Mouse (Mus musculus) midbrain, embryonic 16.5 days (tissue): ENCODE measurements around the gene Fbn1. TPM values are rescaled to one million over a fixed set of nuclear protein-coding genes. Genes with fewer than 3 reads are reported as not detected.

ENCODE experiments used
- ATAC-seq: fragments of 200-750 bp; cut with Nextera tagmentation; 2 replicates; pipeline ENCODE4 v1.8.0; 2017; ENCODE audit warnings: moderate TSS enrichment
- H3K27ac ChIP-seq: fragments of 300-500 bp; sonication (generic); 2 replicates; pipeline ENCODE4 v1.5.1; 2014; ENCODE audit warnings: mild to moderate bottlenecking, low read length, mixed read lengths
- H3K27me3 ChIP-seq: fragments of 300-500 bp; sonication (generic); 2 replicates; pipeline ENCODE4 v1.6.1; 2014; ENCODE audit warnings: low read depth, low read length, mixed read lengths; ENCODE audit not compliant: control insufficient read depth, insufficient read depth
- H3K36me3 ChIP-seq: fragments of 300-500 bp; sonication (generic); 2 replicates; pipeline ENCODE4 v1.6.1; 2014; ENCODE audit warnings: mild to moderate bottlenecking, low read length, moderate library complexity, mixed read lengths; ENCODE audit not compliant: control insufficient read depth, insufficient read depth
- H3K4me1 ChIP-seq: fragments of 300-500 bp; sonication (generic); 2 replicates; pipeline ENCODE4 v1.6.1; 2014; ENCODE audit warnings: mild to moderate bottlenecking, low read length, mixed read lengths; ENCODE audit not compliant: control insufficient read depth, insufficient read depth
- H3K4me2 ChIP-seq: fragments of 300-500 bp; sonication (generic); 2 replicates; pipeline ENCODE4 v1.6.1; 2014; ENCODE audit warnings: mild to moderate bottlenecking, low read length, mixed read lengths
- H3K4me3 ChIP-seq: fragments of 300-500 bp; sonication (generic); 2 replicates; pipeline ENCODE4 v1.5.1; 2014; ENCODE audit warnings: low read depth, mild to moderate bottlenecking, low read length, moderate library complexity, mixed read lengths
- H3K9ac ChIP-seq: fragments of 300-500 bp; sonication (generic); 2 replicates; pipeline ENCODE4 v1.6.1; 2014; ENCODE audit warnings: low read depth, low read length, mixed read lengths
- H3K9me3 ChIP-seq: fragments of 300-500 bp; sonication (generic); replicated peaks from 2 replicates; pipeline ENCODE4 v1.6.1; 2014; ENCODE audit warnings: mild to moderate bottlenecking, low read length, mixed read lengths; ENCODE audit not compliant: control insufficient read depth, poor library complexity, severe bottlenecking
- WGBS: fragments of 180-500 bp; shearing (Covaris S2); extraction: QIAGEN DNeasy Blood & Tissue Kit; methylation state at CpG from one replicate; pipeline ENCODE4 v1.1.7; 2014; 5-methylcytosine and 5-hydroxymethylcytosine counted together
- polyA plus RNA-seq: library from polyadenylated mRNA; unstranded; fragments of >200 nt; fragmentation: Nextera tagmentation; extraction: Ambion mirVana; gene quantifications from 2 replicates; pipeline ENCODE4 v1.2.1, GENCODE M21; 2015

Gene Fbn1
- polyA plus RNA-seq, 1 experiment from 2014 or later: 1.8 TPM

DNA sequence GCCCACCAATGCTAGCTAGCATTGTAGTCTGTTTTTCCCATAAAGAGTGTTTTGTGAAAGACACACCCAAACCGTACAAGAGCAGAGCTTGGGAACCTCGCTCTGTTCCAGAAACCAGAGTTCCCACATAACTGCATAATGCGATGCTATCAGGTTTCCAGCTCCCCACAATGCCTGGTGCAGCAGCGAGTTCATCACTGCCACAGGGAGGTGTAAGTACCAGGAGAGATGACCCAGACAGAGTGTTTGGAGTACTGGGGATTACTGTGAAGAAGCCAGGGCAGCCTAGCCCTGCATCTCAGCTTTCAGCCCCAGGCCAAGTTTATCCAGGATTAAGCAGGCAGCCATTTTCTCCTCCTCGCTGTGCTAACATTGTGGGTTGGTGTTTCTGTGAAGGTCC lies 232.2 kb downstream of the Fbn1 start:
- H3K4me1 ChIP-seq: no peaks in the 10 kb centered on the region
- H3K9ac ChIP-seq: no peak overlapping the region
- no peak for ATAC-seq
- H3K4me3 ChIP-seq: no peak overlapping the region
- WGBS: 68% methylated on average over 5 of the region's 5 CpGs
- no peak overlapping the region for H3K27ac ChIP-seq
- H3K36me3 ChIP-seq: no peaks in the 10 kb centered on the region
- H3K9me3 ChIP-seq: no peaks in the 10 kb centered on the region; the same call in 1 of the 2 replicates
- H3K27me3 ChIP-seq: no peaks in the 10 kb centered on the region
- no peak overlapping the region for H3K4me2 ChIP-seq

DNA sequence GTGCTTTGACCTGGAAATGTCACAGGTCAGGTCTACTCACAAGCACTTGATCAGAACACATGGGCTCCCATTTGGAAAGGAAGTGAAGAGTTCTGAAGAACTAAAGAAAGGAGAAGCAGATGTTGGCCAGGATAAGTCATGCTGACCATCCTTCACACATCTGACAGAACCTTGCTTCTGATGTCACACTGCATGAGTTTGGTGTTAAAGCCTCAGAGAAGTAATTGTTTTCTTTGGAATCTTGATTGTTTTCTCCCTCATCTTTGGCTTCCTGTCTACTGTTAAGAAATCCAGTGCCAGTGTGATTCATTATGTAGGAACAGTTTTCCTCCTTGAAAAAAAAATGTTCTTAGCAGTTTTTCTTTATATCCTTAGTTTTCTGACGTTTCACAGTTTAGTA lies 238.9 kb downstream of the Fbn1 start:
- H3K9ac ChIP-seq: no peak overlapping the region
- no peak overlapping the region for H3K4me3 ChIP-seq
- H3K4me1 ChIP-seq: no peaks in the 10 kb centered on the region
- H3K36me3 ChIP-seq: no peaks in the 10 kb centered on the region
- no peak for ATAC-seq
- H3K27me3 ChIP-seq: no peaks in the 10 kb centered on the region
- no peak overlapping the region for H3K4me2 ChIP-seq
- WGBS: 76% methylated on average over 1 of the region's 1 CpGs
- no peak overlapping the region for H3K27ac ChIP-seq
- H3K9me3 ChIP-seq: no peaks in the 10 kb centered on the region; the same call in 1 of the 2 replicates

DNA sequence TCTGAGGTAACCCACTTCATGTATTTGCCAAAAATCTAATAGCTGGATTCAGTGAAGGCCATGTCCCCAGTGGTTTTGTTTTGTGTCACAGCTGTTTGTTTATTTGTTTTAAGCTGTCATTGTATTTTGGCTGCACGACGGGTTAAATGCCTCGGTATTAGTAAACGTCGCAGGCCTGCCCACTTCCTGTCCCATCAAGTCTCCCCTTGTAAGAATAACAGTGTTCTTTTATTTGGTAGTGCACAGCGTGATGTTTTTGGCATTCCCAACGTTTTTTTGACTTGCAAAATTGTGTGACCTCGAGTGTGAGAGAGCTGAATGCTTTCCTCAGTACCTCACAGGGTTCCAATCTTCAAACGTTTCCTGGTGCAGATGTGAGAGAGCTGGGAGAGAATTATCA lies 244.0 kb downstream of the Fbn1 start:
- H3K27ac ChIP-seq: no peak overlapping the region
- H3K9me3 ChIP-seq: no peaks in the 10 kb centered on the region
- H3K9ac ChIP-seq: no peak overlapping the region
- peaks cover 2% of the 10 kb centered on the region; the same call in 1 of the 2 replicates for H3K4me1 ChIP-seq
- 21% methylated on average over 9 of the region's 9 CpGs for WGBS
- H3K36me3 ChIP-seq: no peaks in the 10 kb centered on the region
- H3K27me3 ChIP-seq: no peaks in the 10 kb centered on the region
- no peak overlapping the region for H3K4me3 ChIP-seq
- H3K4me2 ChIP-seq: no peak overlapping the region
- ATAC-seq: no peak

DNA sequence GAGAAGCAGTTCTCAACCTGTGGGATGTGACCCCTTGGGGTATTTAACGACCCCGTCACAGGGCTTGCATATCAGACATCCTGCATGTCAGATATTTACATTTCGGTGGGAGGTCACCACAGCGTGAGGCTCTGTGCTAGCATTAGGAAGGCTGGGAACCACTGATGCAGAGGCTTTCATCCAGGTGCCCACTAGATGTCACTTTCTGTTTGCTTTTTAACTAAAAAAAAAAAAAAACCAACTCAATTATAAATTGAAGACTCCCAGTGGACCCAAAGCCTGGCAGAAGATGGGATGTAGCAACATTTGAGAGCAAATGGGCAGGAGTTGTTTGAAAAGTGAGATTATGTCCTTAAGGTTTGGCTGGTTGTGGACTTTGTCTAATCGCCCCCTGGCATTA lies 244.7 kb downstream of the Fbn1 start:
- no peaks in the 10 kb centered on the region for H3K9me3 ChIP-seq
- H3K4me2 ChIP-seq: no peak overlapping the region
- no peak overlapping the region for H3K27ac ChIP-seq
- peaks cover 2% of the 10 kb centered on the region; the same call in 1 of the 2 replicates for H3K4me1 ChIP-seq
- H3K36me3 ChIP-seq: no peaks in the 10 kb centered on the region
- peak; percentile 75 for ATAC-seq
- H3K4me3 ChIP-seq: no peak overlapping the region
- H3K9ac ChIP-seq: no peak overlapping the region
- 18% methylated on average over 5 of the region's 5 CpGs for WGBS
- no peaks in the 10 kb centered on the region for H3K27me3 ChIP-seq

DNA sequence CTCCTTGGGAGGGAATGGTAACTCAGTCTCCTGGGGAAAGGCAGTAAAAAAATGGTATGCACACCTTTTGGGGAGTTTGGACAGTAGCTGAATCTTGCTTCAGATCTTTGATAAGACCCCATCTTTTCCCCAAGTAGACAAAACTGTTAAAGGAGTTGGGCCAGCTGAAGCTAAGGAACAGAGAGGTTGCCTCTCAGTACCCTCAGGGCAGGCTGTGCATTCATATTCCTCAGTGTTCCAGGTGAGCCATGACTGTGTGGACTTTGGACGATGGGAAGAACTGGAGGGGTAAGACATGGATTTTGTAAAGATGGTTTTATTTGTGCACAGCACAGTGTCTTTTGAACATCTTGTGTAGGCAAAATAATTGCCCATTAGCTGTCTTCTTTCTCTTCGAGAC lies 247.5 kb downstream of the Fbn1 start:
- no peak overlapping the region for H3K27ac ChIP-seq

DNA sequence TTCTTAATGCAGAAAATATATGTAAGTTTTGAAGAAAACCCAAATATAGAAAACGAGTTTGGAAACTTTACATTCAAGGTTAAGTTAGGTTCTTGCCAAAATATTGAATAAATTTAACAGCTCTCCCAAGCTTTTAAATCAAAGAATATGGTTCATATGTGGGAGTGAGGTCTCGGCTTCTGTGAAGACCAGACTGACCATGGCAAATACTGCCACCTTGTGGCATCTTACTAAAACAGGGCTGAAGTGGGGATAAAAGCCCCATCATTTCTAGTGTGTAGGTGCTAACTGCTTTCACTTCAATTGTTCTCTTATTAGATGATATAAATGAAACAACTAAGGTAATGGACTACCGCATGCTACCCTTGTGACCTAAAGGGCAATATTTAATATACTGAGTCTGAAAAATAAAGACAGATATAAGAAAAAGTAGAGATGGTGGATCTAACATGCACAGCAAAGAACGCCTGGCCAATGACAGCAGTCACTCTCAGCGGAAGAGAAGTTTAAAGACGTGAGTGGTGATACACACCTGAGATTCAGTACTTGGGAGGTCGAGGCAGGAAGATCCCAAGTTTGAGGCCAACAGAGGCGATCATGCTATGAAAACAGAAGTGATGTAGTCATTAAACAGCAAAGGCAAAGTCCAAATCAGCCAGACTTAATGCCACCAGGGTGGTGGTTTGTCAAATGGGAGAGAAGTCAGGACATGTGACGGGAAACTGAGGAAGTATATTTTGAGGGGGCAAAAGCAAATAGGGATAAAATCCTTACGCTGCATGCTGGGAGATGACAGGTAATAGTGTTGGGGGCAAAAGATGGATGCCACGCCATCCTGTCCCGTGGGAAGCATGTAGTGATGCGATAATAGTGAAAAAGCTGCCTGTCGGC lies 248.3 kb downstream of the Fbn1 start:
- Histone ChIP-seq H3K9ac (no peak overlapping the region), H3K27me3 (no peaks in the 10 kb centered on the region), H3K36me3 (peaks cover 3% of the 10 kb centered on the region; the same call in 1 of the 2 replicates), H3K4me1 (peaks cover 2% of the 10 kb centered on the region; the same call in 1 of the 2 replicates), H3K9me3 (0 out of 2 replicates have a peak, but pooled peaks cover 2% of the 10 kb centered on the region), H3K4me3 (no peak overlapping the region), H3K4me2 (no peak overlapping the region), H3K27ac (no peak overlapping the region)
- no peak for ATAC-seq
- WGBS: 86% methylated on average over 14 of the region's 14 CpGs

More for the DNA sequence above, 247.5 kb downstream of the Fbn1 start:
- H3K9me3 ChIP-seq: no peaks in the 10 kb centered on the region
- no peak for ATAC-seq
- no peaks in the 10 kb centered on the region for H3K27me3 ChIP-seq
- peaks cover 2% of the 10 kb centered on the region; the same call in 1 of the 2 replicates for H3K4me1 ChIP-seq
- 87% methylated on average over 2 of the region's 2 CpGs for WGBS
- H3K4me2 ChIP-seq: no peak overlapping the region
- H3K36me3 ChIP-seq: peaks cover 3% of the 10 kb centered on the region; the same call in 1 of the 2 replicates
- H3K9ac ChIP-seq: no peak overlapping the region
- H3K4me3 ChIP-seq: no peak overlapping the region

DNA sequence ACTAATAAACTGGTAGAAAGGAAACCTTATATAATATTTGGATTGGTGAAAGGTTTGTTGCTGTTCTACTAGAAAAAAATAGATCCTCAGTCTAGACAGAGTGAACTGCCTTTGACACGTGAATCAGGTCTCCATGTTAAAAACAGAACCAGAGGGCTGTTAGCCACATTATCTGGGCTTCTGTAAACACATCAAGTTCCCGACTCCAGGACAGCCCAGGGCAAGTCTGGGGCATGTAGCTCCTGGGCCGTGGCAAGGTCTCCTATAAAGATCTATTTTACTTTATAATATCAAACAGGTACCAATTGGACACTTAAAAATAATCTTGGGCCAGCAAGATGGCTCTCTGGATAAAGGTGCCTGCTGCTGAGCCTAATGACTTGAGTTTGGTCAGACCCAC lies 251.9 kb downstream of the Fbn1 start:
- H3K27ac ChIP-seq: no peak overlapping the region
- WGBS: 93% methylated on average over 3 of the region's 3 CpGs

DNA sequence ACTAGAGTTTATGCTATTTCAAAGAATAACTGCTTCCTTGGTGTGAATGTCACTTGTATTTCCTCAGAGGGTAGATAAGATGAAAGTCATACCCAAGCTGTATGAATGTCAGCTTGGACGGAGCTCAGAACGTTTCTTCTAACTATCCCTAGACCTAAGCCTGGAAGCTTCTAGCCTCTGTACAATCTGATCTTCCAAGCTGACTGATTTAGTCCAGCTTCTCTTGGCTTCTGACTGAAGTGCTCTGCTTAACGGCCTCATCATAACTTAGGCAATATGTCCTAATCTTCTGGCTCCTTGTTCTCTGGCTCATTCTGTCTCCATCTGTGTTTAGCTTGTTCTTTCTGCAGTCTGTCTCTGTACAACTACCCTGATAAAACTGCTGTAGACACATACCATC lies 253.2 kb downstream of the Fbn1 start:
- Histone ChIP-seq H3K27me3 (no peaks in the 10 kb centered on the region), H3K9me3 (0 out of 2 replicates have a peak, but pooled peaks cover 6% of the 10 kb centered on the region), H3K4me1 (no peaks in the 10 kb centered on the region), H3K36me3 (peaks cover 11% of the 10 kb centered on the region), H3K4me3 (no peak overlapping the region), H3K27ac (no peak overlapping the region), H3K4me2 (no peak overlapping the region), H3K9ac (no peak overlapping the region)
- 93% methylated on average over 3 of the region's 3 CpGs for WGBS
- no peak for ATAC-seq

More for the DNA sequence above, 251.9 kb downstream of the Fbn1 start:
- Histone ChIP-seq H3K27me3 (no peaks in the 10 kb centered on the region), H3K36me3 (peaks cover 11% of the 10 kb centered on the region), H3K4me2 (no peak overlapping the region), H3K9ac (no peak overlapping the region), H3K4me3 (no peak overlapping the region), H3K4me1 (no peaks in the 10 kb centered on the region), H3K9me3 (0 out of 2 replicates have a peak, but pooled peaks cover 6% of the 10 kb centered on the region)
- ATAC-seq: no peak

DNA sequence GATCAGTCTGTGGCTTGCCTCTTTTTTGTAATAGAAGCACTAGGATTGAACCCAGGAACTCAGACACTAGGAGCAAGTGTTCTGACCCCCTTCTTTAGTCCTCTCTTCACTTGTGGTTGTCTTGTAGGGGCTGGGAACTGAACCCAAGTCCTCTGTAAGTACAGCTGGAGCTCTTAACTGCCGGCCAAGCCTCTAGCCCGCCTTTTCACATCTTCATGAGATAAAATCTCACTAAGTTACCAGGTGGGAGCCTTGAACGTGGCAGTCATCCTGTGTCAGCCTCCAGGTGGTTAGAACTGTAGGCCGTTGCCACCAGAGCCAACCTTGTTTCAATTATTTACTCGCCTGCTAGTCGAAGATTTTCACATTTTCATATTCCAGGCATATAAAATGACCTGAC lies 254.1 kb downstream of the Fbn1 start:
- no peak for ATAC-seq
- WGBS: 97% methylated on average over 6 of the region's 6 CpGs
- Histone ChIP-seq H3K4me3 (no peak overlapping the region), H3K27ac (no peak overlapping the region), H3K9ac (no peak overlapping the region), H3K4me1 (peaks cover 6% of the 10 kb centered on the region), H3K36me3 (peaks cover 11% of the 10 kb centered on the region), H3K9me3 (0 out of 2 replicates have a peak, but pooled peaks cover 6% of the 10 kb centered on the region), H3K27me3 (no peaks in the 10 kb centered on the region), H3K4me2 (no peak overlapping the region)
